Mouse (Mus musculus) testis, adult 2 months (tissue): Measurements from ENCODE around the gene Ugt1a10. TPM values are rescaled to one million over a fixed set of nuclear protein-coding genes. Genes with fewer than 3 reads are reported as not detected.
"Not testable (repeated sequence)": the region's sequence is repeated elsewhere in the genome, so short reads cannot be mapped to it uniquely, and the experiment has no call there.

Experiments
- H3K27ac ChIP-seq: fragments of 200-500 bp; 2 replicates; pipeline ENCODE4 v1.5.1; 2012; ENCODE audit warnings: low read depth, low read length; ENCODE audit not compliant: control insufficient read depth, insufficient read depth
- H3K27me3 ChIP-seq: fragments of 200-500 bp; 2 replicates; pipeline ENCODE4 v1.6.1; 2012; ENCODE audit warnings: mild to moderate bottlenecking, low read length, moderate library complexity; ENCODE audit not compliant: control insufficient read depth, insufficient read depth
- H3K36me3 ChIP-seq: fragments of 200-500 bp; 2 replicates; pipeline ENCODE4 v1.6.1; 2012; ENCODE audit warnings: mild to moderate bottlenecking, low read length; ENCODE audit not compliant: control insufficient read depth, insufficient read depth
- H3K4me1 ChIP-seq: fragments of 200-500 bp; 2 replicates; pipeline ENCODE4 v1.6.1; 2012; ENCODE audit warnings: low read length; ENCODE audit not compliant: control insufficient read depth, insufficient read depth
- H3K4me3 ChIP-seq: fragments of 200-500 bp; 2 replicates; pipeline ENCODE4 v1.5.1; 2012; ENCODE audit warnings: low read depth, mild to moderate bottlenecking, low read length, moderate library complexity, mixed read lengths; ENCODE audit not compliant: control insufficient read depth
- CTCF ChIP-seq: fragments of 200-500 bp; IDR thresholded peaks from 2 replicates; pipeline ENCODE4 v1.5.1; 2012; ENCODE audit warnings: low read depth, mild to moderate bottlenecking, inconsistent platforms, low read length, moderate library complexity; ENCODE audit not compliant: control insufficient read depth, insufficient read depth, insufficient replicate concordance
- POLR2A ChIP-seq: fragments of 200-500 bp; IDR thresholded peaks from 2 replicates; pipeline ENCODE4 v1.6.1; 2012; ENCODE audit warnings: low read depth, mild to moderate bottlenecking, inconsistent platforms, low read length, moderate library complexity; ENCODE audit not compliant: control insufficient read depth
- polyA plus RNA-seq: library from polyadenylated mRNA; depleted of rRNA; stranded (reverse); fragments of >200 nt; gene quantifications from 2 replicates; pipeline ENCODE4 v1.2.3, GENCODE M21; 2012

The Ugt1a10 gene
- polyA plus RNA-seq, 1 experiment, result not detected

- Histone ChIP-seq H3K4me1 (no peaks in the 10 kb centered on the region), H3K4me3 (no peak overlapping the region), H3K27ac (no peak overlapping the region), H3K36me3 (no peaks in the 10 kb centered on the region), H3K27me3 (no peaks in the 10 kb centered on the region)
- TF ChIP-seq POLR2A (no peak), CTCF (no peak)
These were observed 19.3 kb downstream of the Ugt1a10 start for GRCm38 (mm10) chr1:88074471-88074870.

GRCm38 (mm10) chr1:88077128-88077527 lies 21.9 kb downstream of the Ugt1a10 start:
- H3K4me1 ChIP-seq, result no peaks in the 10 kb centered on the region
- TF ChIP-seq POLR2A (no peak), CTCF (no peak)
- H3K27ac ChIP-seq, result no peak overlapping the region
- H3K27me3 ChIP-seq, result no peaks in the 10 kb centered on the region
- no peak overlapping the region for H3K4me3 ChIP-seq
- H3K36me3 ChIP-seq, result no peaks in the 10 kb centered on the region

DNA sequence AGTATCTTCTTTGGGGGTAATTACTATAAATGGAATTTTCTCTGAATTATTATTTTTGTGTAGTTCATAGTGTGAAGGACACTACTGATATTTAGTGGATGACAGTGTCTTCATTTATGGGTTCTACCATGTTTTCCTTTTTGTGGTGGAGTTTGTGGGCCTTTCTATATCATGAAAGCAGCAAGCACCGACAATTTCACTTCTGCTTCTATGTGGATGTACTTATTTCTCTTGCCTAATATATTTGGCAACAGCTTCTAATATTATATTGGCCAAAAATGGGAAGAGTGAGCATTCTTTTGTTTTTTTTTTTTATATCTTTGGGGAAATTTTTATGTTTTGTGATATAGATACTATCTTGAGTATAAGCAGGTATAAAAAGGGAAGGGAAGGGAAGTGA lies 26.5 kb downstream of the Ugt1a10 start:
- H3K4me1 ChIP-seq, result no peaks in the 10 kb centered on the region
- no peak overlapping the region for H3K27ac ChIP-seq
- no peak for TF ChIP-seq CTCF
- TF ChIP-seq POLR2A, result no peak
- H3K36me3 ChIP-seq, result no peaks in the 10 kb centered on the region
- H3K4me3 ChIP-seq, result no peak overlapping the region
- H3K27me3 ChIP-seq, result no peaks in the 10 kb centered on the region

- TF ChIP-seq POLR2A, result no peak
- Histone ChIP-seq H3K27ac (no peak overlapping the region), H3K36me3 (no peaks in the 10 kb centered on the region), H3K4me3 (no peak overlapping the region), H3K27me3 (no peaks in the 10 kb centered on the region), H3K4me1 (no peaks in the 10 kb centered on the region)
These were observed 30.9 kb downstream of the Ugt1a10 start for GRCm38 (mm10) chr1:88086125-88086524.

DNA sequence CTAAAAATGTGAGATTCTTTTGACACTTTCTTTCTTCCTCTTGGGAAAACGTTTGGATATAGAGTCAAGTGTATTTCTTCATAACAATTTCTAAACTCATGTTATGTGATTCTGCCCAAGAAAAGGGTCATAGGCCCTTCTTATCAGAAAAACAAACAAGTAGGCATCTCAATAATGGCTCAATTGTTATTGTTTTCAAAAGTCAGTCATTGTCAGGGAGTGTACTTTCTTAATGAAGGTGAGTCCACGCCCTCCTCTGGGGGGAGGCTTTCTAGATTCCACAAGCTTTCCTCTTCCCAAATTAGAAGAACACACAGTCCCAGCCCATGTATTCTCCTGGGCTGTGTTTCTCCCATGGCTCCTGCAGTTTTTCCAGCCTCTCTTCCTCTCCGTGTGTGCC lies 32.3 kb downstream of the Ugt1a10 start, which contains the start of gene Ugt1a8:
TSS of gene Ugt1a8 (plus strand) at position 301 of the 400 bp plus-strand sequence.
- H3K4me3 ChIP-seq, result no peak within 1 kb of the TSS
- no peaks in the 10 kb centered on the region for H3K4me1 ChIP-seq
- H3K27ac ChIP-seq, result no peak within 1 kb of the TSS
- no peaks in the 10 kb centered on the region for H3K27me3 ChIP-seq
- H3K36me3 ChIP-seq, result no peaks in the 10 kb centered on the region
- TF ChIP-seq CTCF (no peak), POLR2A (no peak)

DNA sequence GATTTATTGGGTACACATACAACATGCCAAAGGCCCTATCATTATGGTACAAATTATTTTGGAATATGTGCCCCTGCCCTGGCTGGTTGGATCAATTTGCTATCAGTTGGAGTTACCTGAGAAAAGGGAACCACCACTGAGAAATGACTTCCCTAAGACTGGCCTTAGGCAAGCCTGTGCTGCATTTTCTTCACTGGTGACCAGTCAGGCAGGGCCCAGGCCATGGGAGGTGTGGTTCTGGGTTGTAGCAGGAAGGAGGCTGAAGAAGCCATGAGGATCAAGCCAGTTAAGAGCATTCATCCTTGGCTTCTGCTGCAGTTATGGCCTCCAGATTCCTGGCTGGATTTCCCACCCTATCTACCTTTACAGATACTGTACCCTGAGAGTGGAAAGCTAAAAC lies 37.2 kb downstream of the Ugt1a10 start:
- Histone ChIP-seq H3K27ac (no peak overlapping the region), H3K36me3 (no peaks in the 10 kb centered on the region), H3K27me3 (no peaks in the 10 kb centered on the region), H3K4me1 (no peaks in the 10 kb centered on the region), H3K4me3 (no peak overlapping the region)
- TF ChIP-seq CTCF (no peak), POLR2A (no peak)

GRCm38 (mm10) chr1:88094270-88094676 lies 39.1 kb downstream of the Ugt1a10 start:
- TF ChIP-seq CTCF, result peak; percentile 32; the same call in 1 of the 2 replicates
- H3K36me3 ChIP-seq, H3K4me1 ChIP-seq, H3K4me3 ChIP-seq, H3K27ac ChIP-seq, H3K27me3 ChIP-seq: not testable (repeated sequence)

GRCm38 (mm10) chr1:88094941-88095492 lies 39.8 kb downstream of the Ugt1a10 start, which contains the start of gene Ugt1a7c:
TSS of gene Ugt1a7c (plus strand) at chr1:88095062.
- no peak within 1 kb of the TSS for H3K4me3 ChIP-seq
- no peaks in the 10 kb centered on the region for H3K36me3 ChIP-seq
- H3K27ac ChIP-seq, result peak within 1 kb of the TSS; percentile 54; the same call in 1 of the 2 replicates
- no peaks in the 10 kb centered on the region for H3K4me1 ChIP-seq
- no peaks in the 10 kb centered on the region for H3K27me3 ChIP-seq
- no peak for TF ChIP-seq POLR2A
- no peak for TF ChIP-seq CTCF

DNA sequence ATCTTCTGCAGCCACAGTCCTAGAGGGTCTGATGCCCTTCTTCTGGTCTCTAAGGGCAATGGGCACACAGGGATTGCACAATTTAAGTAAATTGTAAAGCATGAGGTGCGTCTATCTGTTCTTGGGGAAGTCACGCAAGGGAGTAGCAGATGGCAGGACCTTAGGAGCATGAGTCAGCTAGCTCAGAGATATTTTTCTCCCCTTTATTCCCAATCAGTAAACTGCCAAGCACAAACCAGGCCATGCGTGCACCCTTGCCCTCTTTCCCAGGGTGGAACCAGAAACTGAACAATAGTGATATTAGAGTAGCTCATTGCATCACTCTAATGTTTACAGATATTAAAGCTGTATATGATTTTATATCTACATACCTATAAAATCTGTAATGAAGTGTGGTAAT lies 43.4 kb downstream of the Ugt1a10 start:
- not testable (repeated sequence) for H3K27me3 ChIP-seq, H3K4me3 ChIP-seq, H3K36me3 ChIP-seq, H3K4me1 ChIP-seq
- 0 out of 2 replicates have a peak overlapping the region, but pooled peaks have one; percentile 32 for H3K27ac ChIP-seq

- not testable (repeated sequence) for H3K27ac ChIP-seq, H3K27me3 ChIP-seq, H3K36me3 ChIP-seq, H3K4me1 ChIP-seq, H3K4me3 ChIP-seq
These were observed 44.5 kb downstream of the Ugt1a10 start for GRCm38 (mm10) chr1:88099691-88100090.

DNA sequence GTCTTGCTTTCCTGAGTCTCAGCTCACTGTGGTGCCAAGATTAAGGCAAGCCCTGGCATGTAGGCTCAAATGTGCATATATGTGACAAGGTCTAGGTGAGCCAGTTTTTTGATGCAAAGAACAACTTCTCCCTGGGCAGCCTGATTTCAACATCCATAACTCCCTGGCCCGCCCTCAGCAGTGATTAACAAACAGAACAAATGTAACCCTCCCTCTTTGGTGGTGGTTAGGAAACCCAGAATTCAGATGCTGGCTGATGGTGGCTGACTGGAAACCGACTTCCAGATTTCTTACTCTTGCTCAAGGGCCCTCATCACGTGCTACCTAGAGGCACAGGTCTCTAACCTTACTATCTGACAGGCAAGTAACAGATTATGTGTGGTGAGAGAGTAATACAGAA lies 47.8 kb downstream of the Ugt1a10 start, which contains the start of gene Ugt1a6b:
TSS of gene Ugt1a6b (plus strand) at position 234 of the 400 bp plus-strand sequence.
- not testable (repeated sequence) for H3K27ac ChIP-seq, H3K4me3 ChIP-seq, H3K36me3 ChIP-seq

More for the DNA sequence above, 47.8 kb downstream of the Ugt1a10 start, which contains the start of gene Ugt1a6b:
- not testable (repeated sequence) for H3K27me3 ChIP-seq, H3K4me1 ChIP-seq
